Comparison of ENCODE assay signal across 13 mouse cellular contexts in genomic region chr6:114886012-114886411, GRCm38 (mm10).
A peak's percentile ranks its signal among the peaks of the same experiment; 100 is the strongest.
DNase-seq lines count a peak whose midpoint lies in the region; ATAC-seq and TF ChIP-seq lines count a peak whose summit lies in the region.
"Had no signal": no experiment of that assay in that cellular context is flagged by ENCODE, and none has a peak within 500 bp of the region (broad histone marks: within the 10 kb centered on the region; RNA-seq: fewer than 3 reads in every experiment).

No protein-coding gene starts in this region.

- H3K4me2 ChIP-seq in limb, embryonic 15.5 days: no peak overlapping the region
- H3K4me2 ChIP-seq: liver, embryonic 15.5 days; midbrain, embryonic 11.5 days had no signal

- no peaks in the 10 kb centered on the region for H3K27me3 ChIP-seq in G1E (ENCODE audit: insufficient read depth, low read length)
- no peaks in the 10 kb centered on the region for H3K27me3 ChIP-seq in limb, embryonic 15.5 days
- H3K27me3 ChIP-seq: liver, embryonic 15.5 days had no signal

- TF ChIP-seq CTCF in gastrocnemius, adult 2 months (IDR thresholded peaks at IDR 0.05): no peak
- no peak for TF ChIP-seq CTCF in left cerebral cortex, adult 2 months (IDR thresholded peaks at IDR 0.05)
- no peak for TF ChIP-seq CTCF in G1E (IDR thresholded peaks at IDR 0.05; ENCODE audit: low read depth, low read length)

- H3K9me3 ChIP-seq in G1E (replicated peaks): 0 out of 2 replicates have a peak, but pooled peaks cover 3% of the 10 kb centered on the region
- no peaks in the 10 kb centered on the region for H3K9me3 ChIP-seq in limb, embryonic 15.5 days
- H3K9me3 ChIP-seq: liver, embryonic 15.5 days had no signal

- 86% methylated on average over 6 of the region's 6 CpGs for WGBS in limb, embryonic 15.5 days

- peaks cover 90% of the 10 kb centered on the region for H3K36me3 ChIP-seq in G1E (replicated peaks)
- peaks cover 25% of the 10 kb centered on the region for H3K36me3 ChIP-seq in limb, embryonic 15.5 days

- ATAC-seq in G1E (ENCODE audit: extremely low read depth, insufficient number of reproducible peaks, low FRiP score, poor library complexity, severe bottlenecking): no peak
- no peak for ATAC-seq in limb, embryonic 15.5 days (ENCODE audit: insufficient number of reproducible peaks, low FRiP score, low TSS enrichment, low read depth)
- ATAC-seq: intestine, postnatal 0 days had no signal

- peak overlapping the region; percentile 86 for H3K27ac ChIP-seq in gastrocnemius, adult 2 months
- H3K27ac ChIP-seq in left cerebral cortex, adult 2 months: peak overlapping the region; percentile 24; the same call in 1 of the 2 replicates
- H3K27ac ChIP-seq in limb, embryonic 15.5 days: peak overlapping the region; percentile 18; the same call in 1 of the 2 replicates
- H3K27ac ChIP-seq: liver, embryonic 15.5 days had no signal

- intact Hi-C loops in gastrocnemius, adult 2 months (cut with DNase I): no loop called here
- intact Hi-C loops in left cerebral cortex, adult 2 months (cut with DNase I): no loop called here
- intact Hi-C loops in left cerebral cortex, postnatal 4 days (cut with DNase I): no loop called here

- DNase-seq in gastrocnemius, adult 2 months: no peak
- DNase-seq in gastrocnemius, adult 8-10 months (ENCODE audit: low spot score in 2 of 2): no peak
- no peak for DNase-seq in left cerebral cortex, adult 2 months (ENCODE audit: extremely low spot score in 1 of 2, low spot score in 2 of 2)
- DNase-seq in left cerebral cortex, postnatal 4 days: no peak
- no peak for DNase-seq in G1E (ENCODE audit: low spot score)
- DNase-seq in adrenal gland, adult 18-20 months (ENCODE audit: low spot score in 2 of 2): no peak
- DNase-seq in right cerebral cortex, postnatal 36 days (ENCODE audit: low spot score in 2 of 2): no peak
- DNase-seq: cerebellum, adult 2 months; thymus, adult 18-20 months had no signal

- H3K4me3 ChIP-seq in gastrocnemius, adult 2 months: peak overlapping the region; percentile 6; the same call in 1 of the 2 replicates
- no peak overlapping the region for H3K4me3 ChIP-seq in left cerebral cortex, adult 2 months
- 0 out of 2 replicates have a peak overlapping the region, but pooled peaks have one; percentile 19 for H3K4me3 ChIP-seq in G1E (ENCODE audit: low read depth, low read length)
- H3K4me3 ChIP-seq in limb, embryonic 15.5 days: no peak overlapping the region
- H3K4me3 ChIP-seq: liver, embryonic 15.5 days had no signal

- H3K9ac ChIP-seq in limb, embryonic 15.5 days: no peak overlapping the region
- H3K9ac ChIP-seq: liver, embryonic 15.5 days had no signal

- peaks cover 44% of the 10 kb centered on the region for H3K4me1 ChIP-seq in G1E (ENCODE audit: insufficient read depth, low read depth, low read length)
- H3K4me1 ChIP-seq in limb, embryonic 15.5 days: peaks cover 89% of the 10 kb centered on the region

Comparison
In these comparisons a context has a peak if more than half of its experiments do, and no peak if none do; other contexts are left out.
1. H3K27ac ChIP-seq: peak in every context shown above with its lines; median percentile 86 in gastrocnemius, adult 2 months; 24 in left cerebral cortex, adult 2 months; 18 in limb, embryonic 15.5 days.
2. H3K4me3 ChIP-seq: peak in gastrocnemius, adult 2 months (single experiment) and G1E (single experiment); none in left cerebral cortex, adult 2 months (single experiment) and limb, embryonic 15.5 days (single experiment).